Mouse (Mus musculus): Measurements from ENCODE around the gene Tamm41.

Tamm41 gene

DNA sequence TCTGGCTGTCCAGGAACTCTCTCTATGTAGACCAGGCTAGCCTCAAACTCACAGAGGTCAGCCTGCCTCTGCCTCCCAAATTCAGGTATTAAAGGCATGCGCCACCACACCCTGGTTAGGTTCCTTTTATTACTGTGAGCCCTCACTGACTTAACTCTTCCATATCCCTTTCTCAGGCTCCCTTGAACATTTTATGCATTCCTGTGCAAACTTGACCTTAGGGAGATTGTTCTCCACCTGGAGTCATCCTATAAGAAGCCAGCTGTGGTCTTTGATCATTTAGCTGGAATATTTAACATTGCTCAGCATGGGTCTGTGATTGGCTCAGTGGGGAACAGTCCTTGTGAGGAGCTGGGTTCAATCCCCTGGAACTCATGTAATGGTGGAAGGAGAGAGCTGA lies 63.3 kb downstream of the Tamm41 start:
- no peak for DNase-seq (ENCODE audit: low read depth, low spot score)

DNA sequence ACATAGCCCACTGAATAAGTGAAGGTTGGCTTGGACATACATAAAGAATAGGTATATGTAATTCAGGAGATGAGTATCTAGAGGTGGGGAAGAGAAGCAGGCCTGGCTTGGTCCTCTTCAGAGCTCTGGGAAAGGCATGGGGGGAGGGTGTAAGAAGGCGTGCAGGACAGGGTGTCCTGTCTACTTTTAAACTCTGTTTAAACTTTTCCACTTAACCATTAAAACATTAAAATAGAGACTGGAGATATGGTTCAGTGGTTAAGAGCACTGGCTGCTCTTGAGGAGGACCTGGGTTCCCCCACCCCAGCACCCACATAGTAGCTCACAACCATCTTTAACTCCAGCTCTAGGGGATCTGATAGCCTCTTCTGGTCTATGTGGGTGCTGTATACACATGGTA lies 64.7 kb downstream of the Tamm41 start:
- no peak for DNase-seq (ENCODE audit: low read depth, low spot score)

DNA sequence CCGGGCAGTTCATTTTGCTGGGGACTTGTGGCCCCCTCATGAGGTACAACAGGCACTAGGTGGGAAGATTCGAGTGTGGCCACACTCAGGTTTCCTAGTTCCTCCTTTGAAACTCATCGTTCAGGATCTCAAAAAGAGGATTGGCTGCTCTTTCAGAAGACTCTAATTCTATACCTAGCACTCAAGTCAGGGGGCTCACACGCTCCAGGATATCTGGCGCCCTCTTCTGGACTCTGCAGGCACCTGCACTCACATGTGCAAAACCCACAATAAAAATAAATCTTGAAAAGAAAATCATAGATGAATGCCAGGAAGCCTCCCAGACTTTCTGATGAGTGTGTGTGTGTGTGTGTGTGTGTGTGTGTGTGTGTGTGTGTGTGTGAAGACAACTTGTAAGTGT lies 66.8 kb downstream of the Tamm41 start:
- DNase-seq (ENCODE audit: low read depth, low spot score), result no peak

DNA sequence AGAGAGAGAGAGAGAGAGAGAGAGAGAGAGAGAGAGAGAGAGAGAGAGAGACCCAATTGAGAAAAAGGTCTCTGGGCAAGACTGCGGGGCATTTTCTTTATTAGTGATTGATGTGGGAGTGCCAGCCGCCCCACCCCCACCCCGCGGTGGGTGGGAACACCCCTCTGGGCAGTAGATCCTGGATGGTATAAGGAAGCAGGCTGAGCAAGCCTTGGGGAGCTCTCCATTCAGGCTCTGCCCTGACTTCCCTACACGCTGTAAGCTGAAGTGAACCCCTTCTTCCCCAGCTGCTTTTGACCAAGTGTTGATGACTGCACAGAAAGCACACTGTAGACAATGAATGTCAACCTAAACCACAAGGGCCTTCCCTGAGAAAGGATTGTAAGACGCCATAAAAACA lies 67.3 kb downstream of the Tamm41 start:
- no peak for DNase-seq (ENCODE audit: low read depth, low spot score)

DNA sequence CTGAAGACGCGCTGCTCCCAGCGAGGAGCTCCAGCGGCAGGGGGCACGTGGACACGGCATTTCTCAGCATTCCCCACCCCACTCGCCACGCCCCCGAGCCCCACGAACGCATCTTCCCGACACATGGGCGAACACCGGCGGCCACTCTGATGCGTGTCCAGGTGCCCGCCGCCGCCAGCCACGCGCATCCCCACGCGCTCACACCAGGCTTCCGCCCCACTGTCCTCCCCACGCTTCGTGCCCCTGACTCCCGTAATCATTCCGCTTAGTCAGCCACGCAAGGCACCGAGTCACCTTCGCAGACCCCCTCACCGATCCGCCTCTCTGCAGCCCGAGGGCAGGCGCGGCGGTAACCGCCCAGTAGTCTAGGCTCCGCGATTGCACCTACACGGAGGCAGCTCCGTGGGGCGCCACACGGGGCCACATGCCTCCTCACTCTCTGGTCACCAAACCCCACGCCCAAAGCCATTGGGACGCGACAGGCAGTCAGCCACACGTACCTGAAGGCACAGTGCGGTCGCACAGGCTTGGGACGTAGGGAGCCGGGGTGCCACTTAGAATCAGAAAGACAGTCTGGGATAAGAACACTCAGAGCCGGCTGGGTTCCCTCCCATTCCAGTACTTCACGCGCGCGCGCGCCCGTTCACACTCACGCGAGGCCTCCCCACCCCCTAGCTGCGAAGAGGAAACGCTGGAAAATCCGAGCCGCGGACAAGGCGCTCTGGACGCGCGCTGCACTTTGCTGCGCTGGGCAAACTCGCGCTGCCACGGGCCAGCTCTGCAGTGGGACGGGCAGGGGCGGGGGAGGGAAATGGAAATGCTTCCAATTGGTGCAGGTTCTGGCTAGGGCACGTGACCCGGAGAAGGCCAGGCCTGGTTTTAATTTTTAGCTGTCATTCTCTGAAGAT lies 68.2 kb downstream of the Tamm41 start, which contains the start of gene Vgll4:
TSS of gene Vgll4 (minus strand) at position 782 of the 908 bp plus-strand sequence.
- no peak for DNase-seq (ENCODE audit: low read depth, low spot score)

DNA sequence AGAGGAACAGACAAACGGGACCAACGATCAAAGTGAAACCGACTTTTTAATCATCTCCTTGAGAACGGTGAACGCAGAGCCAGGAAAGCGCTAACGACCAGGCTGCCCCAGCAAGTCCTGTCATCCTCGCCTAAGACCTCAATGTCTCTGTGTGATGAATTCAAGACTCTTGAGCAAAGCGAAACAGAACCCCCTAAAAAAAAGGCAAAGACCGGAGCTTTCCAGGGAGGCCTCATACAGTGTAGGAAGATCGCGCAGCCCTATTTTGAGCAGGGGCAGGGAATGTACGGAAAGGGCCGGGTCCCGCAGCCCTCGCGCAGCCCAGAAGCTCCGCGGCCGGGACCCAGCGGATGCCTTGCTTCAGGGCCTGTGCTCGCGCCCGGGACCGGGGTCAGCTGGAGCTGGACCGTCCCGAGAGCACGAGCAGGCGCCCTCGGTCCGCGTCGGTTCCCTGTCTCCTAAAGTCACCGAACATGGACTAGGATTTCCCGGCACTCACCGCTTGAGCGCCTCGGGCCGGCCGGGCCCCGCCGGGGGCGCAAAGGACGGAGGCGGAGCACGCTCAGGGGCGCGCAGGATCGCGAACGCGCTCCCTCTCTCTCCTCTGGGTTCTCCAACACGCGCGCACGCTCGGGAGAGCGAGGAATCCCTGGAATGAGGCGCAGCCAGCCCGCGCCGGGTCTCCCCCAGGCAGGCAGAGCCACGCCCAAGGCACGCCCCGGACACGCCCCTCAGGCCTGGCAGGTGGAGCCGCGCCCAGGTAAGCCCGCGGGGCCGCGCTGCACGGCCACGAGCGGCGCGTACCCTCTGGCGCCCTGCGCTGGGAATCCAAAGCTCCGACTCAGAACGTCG lies 69.1 kb downstream of the Tamm41 start:
- DNase-seq (ENCODE audit: low read depth, low spot score), result no peak

DNA sequence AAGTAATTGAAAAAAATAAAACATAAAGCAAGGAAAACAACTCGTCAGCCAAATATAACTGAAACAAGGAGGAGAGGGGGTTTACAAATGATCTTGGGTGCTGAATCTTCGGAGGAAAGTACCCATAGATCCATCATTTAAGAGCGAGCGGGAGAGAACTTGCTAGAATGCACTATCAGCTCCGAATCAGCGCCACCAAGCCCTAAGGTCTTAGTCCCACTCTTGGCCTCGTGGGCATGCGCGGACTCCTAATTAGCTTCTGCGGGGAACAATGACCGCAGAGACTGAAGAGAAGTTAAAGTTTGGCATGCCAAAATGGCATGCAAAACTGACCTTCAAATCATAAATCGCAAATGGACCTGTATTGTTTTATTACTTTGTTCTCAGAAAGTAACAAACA lies 70.1 kb downstream of the Tamm41 start:
- no peak for DNase-seq (ENCODE audit: low read depth, low spot score)

DNA sequence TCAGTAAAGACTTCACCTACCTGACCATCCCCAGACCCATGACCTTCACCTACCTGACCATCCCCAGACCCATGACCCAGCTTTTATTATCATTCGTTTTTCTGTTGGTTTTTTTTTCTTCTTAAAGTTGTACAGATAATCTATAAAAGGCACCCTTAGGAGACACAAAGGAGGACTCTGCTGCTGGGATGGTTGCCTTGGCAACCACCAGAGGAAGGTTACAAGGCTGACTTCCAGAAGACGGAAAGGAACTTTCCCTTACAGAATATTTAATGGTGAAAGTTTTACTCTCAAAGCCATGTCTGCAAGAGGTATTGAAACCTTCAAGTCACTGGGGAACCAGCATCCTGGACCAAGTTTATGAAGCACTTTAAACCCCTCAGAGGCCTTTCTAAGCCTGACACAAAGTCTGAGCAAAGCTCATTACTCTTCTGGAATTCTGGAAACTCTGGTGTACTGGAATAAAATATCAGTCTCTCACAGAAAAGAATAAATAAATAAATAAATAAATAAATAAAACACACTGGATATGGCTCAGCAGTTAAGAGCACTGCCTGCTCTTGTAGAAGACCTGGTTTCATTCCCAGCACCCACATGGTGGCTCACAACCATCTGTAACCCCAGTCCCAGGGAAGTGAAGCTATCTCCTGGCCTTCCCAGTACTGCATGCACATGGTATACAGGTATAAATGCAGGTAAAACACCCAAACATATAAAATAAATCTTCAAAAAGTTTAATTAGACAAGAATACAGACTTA lies 71.1 kb downstream of the Tamm41 start:
- DNase-seq (ENCODE audit: low read depth, low spot score), result no peak

DNA sequence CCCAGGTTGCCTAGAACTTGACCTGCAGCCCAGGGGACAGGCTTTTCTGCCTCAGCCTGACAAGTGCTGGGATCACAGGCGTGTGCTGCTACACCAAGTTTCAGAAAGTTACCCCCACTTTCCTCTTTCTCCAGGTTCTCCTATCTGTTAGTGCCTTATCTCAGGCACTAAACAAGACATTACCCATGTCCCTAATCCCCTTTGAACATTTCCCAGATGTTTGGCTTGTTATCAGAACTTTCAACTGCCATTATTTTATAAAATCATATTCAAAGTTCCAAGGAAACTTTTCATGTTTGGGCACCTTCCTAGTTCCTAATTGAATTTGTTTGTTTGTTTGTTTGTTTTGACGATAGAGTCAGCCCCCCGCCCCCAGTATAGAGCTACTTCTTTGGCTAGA lies 71.9 kb downstream of the Tamm41 start:
- DNase-seq (ENCODE audit: low read depth, low spot score), result no peak

DNA sequence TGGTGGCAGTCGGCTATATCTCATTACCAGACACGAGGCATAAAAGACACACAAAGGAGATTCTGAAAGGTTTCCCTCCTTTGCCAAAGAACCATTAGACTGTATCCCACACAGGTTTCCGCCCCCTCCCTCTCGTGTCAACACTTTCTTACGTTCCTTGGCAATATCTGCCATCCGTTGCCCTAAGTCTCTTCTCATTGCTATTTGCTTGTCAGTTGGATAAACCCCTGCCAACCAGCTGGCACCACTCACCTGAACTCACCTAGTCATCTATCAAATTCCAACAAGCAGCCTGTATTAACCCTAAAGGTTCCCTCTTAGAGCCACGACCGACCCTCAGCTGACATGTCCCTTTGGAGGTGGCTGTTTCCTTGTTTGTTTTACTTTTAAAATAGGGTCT lies 72.3 kb downstream of the Tamm41 start:
- no peak for DNase-seq (ENCODE audit: low read depth, low spot score)

DNA sequence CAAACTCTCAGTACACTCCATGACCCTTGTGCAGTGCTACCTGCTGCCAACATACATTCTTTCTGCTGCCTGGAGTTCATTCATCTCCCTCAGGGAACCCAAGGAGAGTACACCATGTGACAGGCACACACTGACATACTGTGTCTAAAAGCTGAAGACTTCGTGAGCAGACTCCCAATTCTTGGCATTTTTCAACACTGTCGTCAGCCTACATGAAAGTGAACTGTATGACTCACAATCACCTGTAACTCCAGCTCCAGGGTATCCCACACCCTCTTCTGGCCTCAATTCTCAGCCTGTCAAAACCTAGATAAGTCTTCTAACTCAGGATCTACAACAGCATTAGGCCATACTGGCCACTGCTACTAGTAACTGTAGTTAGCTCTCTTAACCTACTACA lies 73.4 kb downstream of the Tamm41 start:
- DNase-seq (ENCODE audit: low read depth, low spot score), result no peak

DNA sequence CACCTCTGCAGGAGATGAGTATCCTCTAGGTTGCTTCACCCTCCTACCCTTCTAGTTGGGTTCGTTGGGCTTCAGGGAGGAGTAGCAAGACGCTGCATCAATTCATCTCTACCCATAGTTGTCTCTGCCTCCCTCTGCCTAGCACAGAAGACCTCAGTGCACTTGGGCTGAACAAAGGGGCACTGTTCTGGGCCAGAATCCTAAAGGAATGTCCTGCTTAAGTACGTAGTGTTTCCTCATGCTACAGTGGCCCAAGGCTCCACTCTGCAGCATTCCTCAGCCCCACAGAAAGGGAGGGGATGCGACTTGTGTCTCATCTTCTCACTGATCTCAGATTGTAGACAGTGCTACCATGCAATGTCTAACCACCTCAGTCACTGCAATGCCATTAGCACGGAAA lies 74.0 kb downstream of the Tamm41 start:
- DNase-seq (ENCODE audit: low read depth, low spot score), result no peak

DNA sequence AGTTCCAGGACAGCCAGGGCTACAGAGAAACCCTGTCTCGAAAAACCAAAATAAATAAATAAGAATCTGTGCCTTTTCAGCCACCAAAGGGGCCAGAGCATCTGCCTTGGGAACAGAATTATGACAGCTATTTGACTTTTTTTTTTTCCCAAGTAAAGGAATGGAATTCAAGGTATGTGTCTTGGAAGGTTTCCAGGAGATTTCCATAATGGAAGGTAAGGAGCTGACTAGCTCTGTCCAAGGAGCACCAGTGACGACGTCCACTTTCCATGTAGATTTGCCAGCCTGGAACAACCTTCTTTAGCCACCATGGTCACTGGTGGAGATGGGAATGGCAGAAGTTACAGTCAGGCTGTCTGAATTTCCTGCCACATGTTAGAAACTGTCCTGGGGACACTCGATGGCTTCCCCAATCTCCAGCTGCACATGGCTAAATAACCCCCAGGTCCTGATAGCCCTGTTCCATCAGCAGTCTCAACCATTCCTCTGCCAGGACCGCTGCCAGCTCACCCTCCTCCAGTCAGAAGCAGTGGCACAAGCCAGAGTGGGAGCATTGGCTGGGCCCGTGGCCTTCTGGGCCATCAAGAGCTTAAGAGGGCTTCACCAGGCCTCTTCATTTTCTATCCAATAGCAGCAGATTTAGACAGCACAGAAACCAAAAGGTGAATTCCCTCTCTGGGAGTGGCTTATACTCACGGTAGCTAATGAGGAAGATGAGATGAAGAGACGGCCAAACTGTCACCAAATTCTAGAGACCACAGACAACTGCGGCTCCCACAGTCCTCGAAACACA lies 76.2 kb downstream of the Tamm41 start:
- DNase-seq (ENCODE audit: low read depth, low spot score), result no peak

DNA sequence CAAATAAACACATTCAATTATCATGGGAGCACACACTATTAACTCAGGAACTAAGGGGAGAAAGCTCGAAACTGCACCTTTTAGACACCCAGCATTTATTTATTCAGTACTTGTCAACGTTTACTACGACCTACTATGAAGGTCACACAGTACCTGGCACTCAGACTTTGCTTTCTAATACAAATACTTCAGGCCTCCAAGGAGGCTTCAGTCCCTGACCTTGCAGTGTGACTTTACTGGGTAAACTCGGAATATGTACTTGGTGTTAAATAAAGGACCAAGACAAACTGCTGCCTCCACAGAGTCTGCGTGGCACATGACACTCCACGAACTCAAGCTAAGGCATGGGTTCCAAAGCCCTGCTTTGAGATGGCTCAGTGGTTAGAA lies 78.7 kb downstream of the Tamm41 start:
- no peak for DNase-seq (ENCODE audit: low read depth, low spot score)

DNA sequence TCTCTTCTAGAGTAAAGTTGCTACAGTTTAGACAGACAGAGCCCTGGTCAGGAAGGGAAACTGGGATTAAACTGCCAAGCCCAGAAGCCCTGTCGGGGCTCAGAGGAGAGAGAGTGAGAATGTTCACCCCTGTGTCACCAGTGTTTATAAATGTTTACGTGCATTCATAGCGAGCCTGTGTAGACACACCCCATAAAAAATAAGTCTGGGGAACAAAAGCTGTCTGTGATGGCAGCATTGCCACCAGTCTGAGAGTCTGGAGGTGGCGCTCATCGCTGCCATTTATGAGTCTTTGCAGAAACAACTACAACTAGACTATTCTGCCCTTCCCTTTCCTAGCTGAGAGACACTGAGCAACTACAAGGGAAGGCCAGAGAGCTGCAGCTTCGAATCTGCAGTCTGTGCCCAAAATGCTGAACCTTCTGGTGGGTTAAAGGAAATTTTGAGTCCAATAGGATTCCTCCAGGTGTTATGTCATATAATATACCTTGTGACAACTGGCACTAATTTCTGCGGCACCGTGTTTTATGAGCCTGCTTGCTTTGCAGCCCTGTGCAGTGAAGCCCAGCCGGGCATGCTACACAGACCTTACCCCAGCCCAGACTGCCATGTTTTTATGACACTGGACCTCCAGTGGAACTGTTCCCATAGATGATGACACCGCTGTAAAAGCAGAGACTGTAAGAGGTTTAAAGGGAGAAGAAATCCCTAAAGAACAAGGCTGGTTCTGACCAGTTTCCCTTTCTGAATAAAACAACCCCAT lies 79.2 kb downstream of the Tamm41 start:
- no peak for DNase-seq (ENCODE audit: low read depth, low spot score)

DNA sequence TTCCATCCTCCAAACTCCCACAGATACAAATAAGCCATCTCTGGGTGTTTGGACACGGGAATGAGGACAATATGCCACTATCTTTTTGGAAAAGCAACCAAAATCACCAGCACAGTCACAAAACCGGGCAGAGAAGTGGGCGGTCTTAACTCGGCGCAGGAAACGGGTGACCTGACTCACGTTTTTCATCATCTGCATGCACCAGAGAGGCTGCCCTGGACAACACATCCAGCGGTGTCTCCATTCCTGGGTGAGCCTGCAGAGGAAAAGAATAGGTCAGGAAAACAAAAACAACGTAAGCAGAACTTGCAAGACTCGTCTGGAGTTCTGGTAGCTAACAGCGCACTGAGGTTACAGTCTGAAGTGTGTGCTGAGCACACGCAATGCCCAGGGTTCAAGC lies 79.9 kb downstream of the Tamm41 start:
- DNase-seq (ENCODE audit: low read depth, low spot score), result no peak

DNA sequence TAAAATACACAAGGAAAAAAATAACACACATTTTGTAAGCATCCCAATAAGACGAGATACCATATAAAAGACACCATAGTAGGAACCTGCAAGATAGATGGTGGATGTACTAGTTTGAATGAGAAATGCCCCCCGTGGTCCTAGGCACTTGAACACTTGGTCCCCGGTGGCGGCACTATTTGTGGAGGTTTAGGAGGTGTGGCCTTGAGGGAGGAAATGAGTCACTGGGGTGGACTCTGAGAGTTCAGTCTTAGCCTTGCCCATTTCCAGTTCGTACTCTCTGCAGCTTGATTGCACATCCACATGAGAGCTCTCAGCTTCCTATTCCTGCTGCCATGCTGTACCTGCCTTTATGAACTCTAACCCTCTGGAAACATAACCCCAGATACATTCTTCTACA lies 83.2 kb downstream of the Tamm41 start:
- DNase-seq (ENCODE audit: low read depth, low spot score), result no peak
